Mouse (Mus musculus) small intestine, adult 2 months (tissue): ENCODE measurements around the gene Pkp4. TPM values are rescaled to one million over a fixed set of nuclear protein-coding genes. Genes with fewer than 3 reads are reported as not detected.

Experiments
- H3K27ac ChIP-seq: fragments of 200-500 bp; 2 replicates; pipeline ENCODE4 v1.5.1; 2012; ENCODE audit warnings: low read depth, low read length, control low read depth, inconsistent platforms; ENCODE audit not compliant: insufficient read depth
- H3K27me3 ChIP-seq: fragments of 200-500 bp; 2 replicates; pipeline ENCODE4 v1.6.1; 2012; ENCODE audit warnings: mild to moderate bottlenecking, moderate library complexity, low read length, inconsistent platforms; ENCODE audit not compliant: control insufficient read depth, insufficient read depth
- H3K36me3 ChIP-seq: fragments of 200-500 bp; 2 replicates; pipeline ENCODE4 v1.6.1; 2012; ENCODE audit warnings: mild to moderate bottlenecking, low read length, control low read depth, inconsistent platforms; ENCODE audit not compliant: control insufficient read depth, insufficient read depth
- H3K4me1 ChIP-seq: fragments of 200-500 bp; 2 replicates; pipeline ENCODE4 v1.6.1; 2012; ENCODE audit warnings: low read length, inconsistent platforms, mixed read lengths; ENCODE audit not compliant: control insufficient read depth, insufficient read depth, insufficient read length
- H3K4me3 ChIP-seq: fragments of 200-500 bp; 2 replicates; pipeline ENCODE4 v1.5.1; 2012; ENCODE audit warnings: low read depth, mild to moderate bottlenecking, control low read depth, inconsistent platforms, low read length, moderate library complexity
- CTCF ChIP-seq: fragments of 200-500 bp; IDR thresholded peaks from 2 replicates; pipeline ENCODE4 v1.5.1; 2012; ENCODE audit warnings: low read depth, mild to moderate bottlenecking, control low read depth, inconsistent platforms, low read length, moderate library complexity, mixed read lengths; ENCODE audit not compliant: insufficient replicate concordance, insufficient read length; ENCODE audit errors: extremely low read depth
- POLR2A ChIP-seq: fragments of 200-500 bp; IDR thresholded peaks from 2 replicates; pipeline ENCODE4 v1.6.1; 2012; ENCODE audit warnings: low read depth, mild to moderate bottlenecking, control low read depth, inconsistent platforms, low read length, moderate library complexity
- WGBS: fragments of 180-500 bp; shearing (Covaris S2); methylation state at CpG from one replicate; pipeline ENCODE4 v1.1.7; 2018; 5-methylcytosine and 5-hydroxymethylcytosine counted together
- polyA plus RNA-seq: library from polyadenylated mRNA; depleted of rRNA; stranded (reverse); fragments of >200 nt; gene quantifications from 2 replicates; pipeline ENCODE4 v1.2.3, GENCODE M21; 2012

Gene Pkp4
- polyA plus RNA-seq, 1 experiment = 77.4 TPM

- peak overlapping the region; percentile 73 for H3K27ac ChIP-seq
- WGBS = under 1% methylated on average over 74 of the region's 74 CpGs
- TF ChIP-seq CTCF = peak; percentile 40; the same call in 1 of the 2 replicates
- peak; percentile 16 for TF ChIP-seq POLR2A
Observed at GRCm38 (mm10) chr2:59161441-59162284, 1.0 kb downstream of the Pkp4 start.

GRCm38 (mm10) chr2:59162285-59162600, 1.6 kb downstream of the Pkp4 start:
- Histone ChIP-seq H3K27me3 (no peaks in the 10 kb centered on the region), H3K4me3 (no peak overlapping the region), H3K4me1 (peaks cover 13% of the 10 kb centered on the region), H3K36me3 (no peaks in the 10 kb centered on the region), H3K27ac (no peak overlapping the region; the same call in 1 of the 2 replicates)
- TF ChIP-seq CTCF (no peak), POLR2A (no peak)
- 36% methylated on average over 8 of the region's 8 CpGs for WGBS

More at GRCm38 (mm10) chr2:59161441-59162284, 1.0 kb downstream of the Pkp4 start:
- H3K27me3 ChIP-seq = no peaks in the 10 kb centered on the region
- H3K4me1 ChIP-seq = peaks cover 10% of the 10 kb centered on the region
- H3K4me3 ChIP-seq = peak overlapping the region; percentile 94
- no peaks in the 10 kb centered on the region for H3K36me3 ChIP-seq

- TF ChIP-seq CTCF = no peak
- TF ChIP-seq POLR2A = no peak
- peak overlapping the region; percentile 67 for H3K27ac ChIP-seq
- 36% methylated on average over 4 of the region's 4 CpGs for WGBS
Observed at GRCm38 (mm10) chr2:59166976-59167375, 6.3 kb downstream of the Pkp4 start.

GRCm38 (mm10) chr2:59167830-59168229, 7.2 kb downstream of the Pkp4 start:
- 33% methylated on average over 4 of the region's 4 CpGs for WGBS
- Histone ChIP-seq H3K4me1 (peaks cover 22% of the 10 kb centered on the region), H3K27me3 (no peaks in the 10 kb centered on the region), H3K36me3 (no peaks in the 10 kb centered on the region), H3K4me3 (no peak overlapping the region), H3K27ac (peak overlapping the region; percentile 67)
- no peak for TF ChIP-seq POLR2A

More at GRCm38 (mm10) chr2:59166976-59167375, 6.3 kb downstream of the Pkp4 start:
- Histone ChIP-seq H3K36me3 (no peaks in the 10 kb centered on the region), H3K4me3 (no peak overlapping the region), H3K27me3 (no peaks in the 10 kb centered on the region), H3K4me1 (peaks cover 22% of the 10 kb centered on the region)

- H3K4me3 ChIP-seq = no peak overlapping the region
- WGBS = 37% methylated on average over 9 of the region's 9 CpGs
- TF ChIP-seq POLR2A (no peak), CTCF (no peak)
- no peaks in the 10 kb centered on the region for H3K27me3 ChIP-seq
- H3K27ac ChIP-seq = peak overlapping the region; percentile 59; the same call in 1 of the 2 replicates
- H3K4me1 ChIP-seq = peaks cover 18% of the 10 kb centered on the region
- H3K36me3 ChIP-seq = no peaks in the 10 kb centered on the region
Observed at GRCm38 (mm10) chr2:59169572-59170207, 9.0 kb downstream of the Pkp4 start.

GRCm38 (mm10) chr2:59170208-59170589, 9.5 kb downstream of the Pkp4 start:
- no peak overlapping the region for H3K4me3 ChIP-seq
- peaks cover 15% of the 10 kb centered on the region for H3K4me1 ChIP-seq
- H3K27ac ChIP-seq = no peak overlapping the region
- TF ChIP-seq CTCF (no peak), POLR2A (no peak)
- H3K36me3 ChIP-seq = no peaks in the 10 kb centered on the region
- no peaks in the 10 kb centered on the region for H3K27me3 ChIP-seq
- 62% methylated on average over 3 of the region's 3 CpGs for WGBS

GRCm38 (mm10) chr2:59170593-59170992, 9.9 kb downstream of the Pkp4 start:
- Histone ChIP-seq H3K27me3 (no peaks in the 10 kb centered on the region), H3K4me3 (no peak overlapping the region), H3K36me3 (no peaks in the 10 kb centered on the region), H3K27ac (no peak overlapping the region), H3K4me1 (peaks cover 15% of the 10 kb centered on the region)
- WGBS = 91% methylated on average over 5 of the region's 5 CpGs
- no peak for TF ChIP-seq POLR2A
- TF ChIP-seq CTCF = no peak
